10 mouse cellular contexts compared by ENCODE assay signal in the genomic region with DNA sequence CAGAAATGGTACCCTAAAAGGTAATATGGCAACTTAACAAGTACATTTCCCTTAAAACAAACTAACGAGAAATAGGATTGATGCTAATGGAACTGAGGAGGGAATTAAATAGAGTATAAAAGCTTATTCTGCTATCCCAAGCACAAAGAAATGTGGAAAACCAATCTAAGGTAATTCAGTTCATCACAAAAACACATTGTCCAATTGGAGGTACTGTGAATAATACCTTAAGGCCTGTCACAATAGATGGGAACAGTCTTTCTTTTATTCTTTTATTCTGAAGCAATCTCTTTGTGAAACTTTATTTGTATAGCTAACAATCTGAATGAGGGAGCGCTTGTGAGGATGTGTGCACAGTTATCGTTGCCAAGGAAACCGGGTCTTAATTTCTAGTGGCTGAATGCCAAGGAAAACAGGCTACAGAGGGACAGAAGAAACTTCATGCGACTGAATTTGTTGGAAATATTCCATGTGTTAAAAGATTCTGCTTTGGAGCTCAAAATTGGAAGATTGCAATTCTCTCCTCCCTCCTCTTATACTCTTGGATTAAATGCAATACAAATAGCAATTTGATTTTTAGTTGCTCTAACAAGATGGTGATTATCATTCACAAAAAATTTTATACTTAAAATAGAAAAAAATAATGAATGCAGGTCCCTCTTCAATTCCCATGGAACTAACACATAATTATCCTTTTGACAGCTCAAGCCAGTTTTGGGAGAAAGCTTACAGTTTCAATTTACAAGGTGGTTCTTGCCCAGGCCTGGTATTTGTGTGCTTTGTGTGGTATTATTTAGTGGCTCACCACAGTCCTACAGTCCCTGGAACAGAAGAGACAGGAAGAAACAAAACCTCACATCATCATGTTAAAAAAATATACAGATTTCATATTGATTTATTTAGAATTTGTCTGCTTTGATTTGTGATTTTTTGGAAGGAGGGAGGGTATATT.
A peak's percentile ranks its signal among the peaks of the same experiment; 100 is the strongest.
DNase-seq lines count a peak whose midpoint lies in the region; ATAC-seq and TF ChIP-seq lines count a peak whose summit lies in the region.
"Had no signal": no experiment of that assay in that cellular context is flagged by ENCODE, and none has a peak within 500 bp of the region (broad histone marks: within the 10 kb centered on the region; RNA-seq: fewer than 3 reads in every experiment).

No protein-coding gene starts in this region.

- TF ChIP-seq EP300 in stomach, postnatal 0 days (optimal IDR thresholded peaks at IDR 0.05) = no peak

- peak; percentile 49 for DNase-seq in retina, postnatal 1 day
- DNase-seq in retina, embryonic 14.5 days (ENCODE audit: low spot score) = no peak
- DNase-seq in forebrain, embryonic 14.5 days (ENCODE audit: low spot score) = peak; percentile 97
- DNase-seq in layer of hippocampus, postnatal 36 days = peak; percentile 10 to 11
- DNase-seq in stomach, postnatal 0 days (ENCODE audit: low spot score) = peak; percentile 14
- no peak for DNase-seq in cerebellum, adult 11 months
- DNase-seq in heart, postnatal 25 days (ENCODE audit: low spot score) = no peak
- DNase-seq: gastrocnemius, postnatal 14 days; right cerebral cortex, postnatal 4 days had no signal

- peak; percentile 96 for ATAC-seq in forebrain, embryonic 14.5 days
- ATAC-seq in stomach, postnatal 0 days (ENCODE audit: low FRiP score, low TSS enrichment) = no peak
- no peak for ATAC-seq in kidney, embryonic 16.5 days (ENCODE audit: low FRiP score, low TSS enrichment)

- TF ChIP-seq CTCF in stomach, postnatal 0 days (IDR thresholded peaks at IDR 0.05; ENCODE audit: low read depth) = no peak

- intact Hi-C loops in heart, postnatal 25 days (cut with DNase I) = no loop called here

- H3K4me2 ChIP-seq in forebrain, embryonic 14.5 days (ENCODE audit: low read length) = no peak overlapping the region
- no peak overlapping the region for H3K4me2 ChIP-seq in stomach, postnatal 0 days (replicated peaks; ENCODE audit: low read depth)
- H3K4me2 ChIP-seq in kidney, embryonic 16.5 days (replicated peaks; ENCODE audit: low read depth, low read length) = no peak overlapping the region

- no peaks in the 10 kb centered on the region for H3K9me3 ChIP-seq in forebrain, embryonic 14.5 days (replicated peaks; ENCODE audit: control insufficient read depth, low read length)
- H3K9me3 ChIP-seq in stomach, postnatal 0 days (ENCODE audit: control insufficient read depth, low read length) = no peaks in the 10 kb centered on the region
- no peaks in the 10 kb centered on the region for H3K9me3 ChIP-seq in kidney, embryonic 16.5 days (ENCODE audit: low read length)

- peaks cover 13% of the 10 kb centered on the region for H3K4me1 ChIP-seq in forebrain, embryonic 14.5 days (ENCODE audit: control insufficient read depth, insufficient read depth, low read length)
- no peaks in the 10 kb centered on the region for H3K4me1 ChIP-seq in stomach, postnatal 0 days (replicated peaks; ENCODE audit: control insufficient read depth, insufficient read depth)
- H3K4me1 ChIP-seq in kidney, embryonic 16.5 days (ENCODE audit: insufficient read depth, low read length) = no peaks in the 10 kb centered on the region

- no peak overlapping the region for H3K9ac ChIP-seq in forebrain, embryonic 14.5 days (ENCODE audit: low read length)
- no peak overlapping the region for H3K9ac ChIP-seq in stomach, postnatal 0 days (ENCODE audit: low read length)
- H3K9ac ChIP-seq in kidney, embryonic 16.5 days (replicated peaks; ENCODE audit: low read length) = no peak overlapping the region

- H3K4me3 ChIP-seq in forebrain, embryonic 14.5 days (ENCODE audit: low read depth, low read length) = no peak overlapping the region
- H3K4me3 ChIP-seq in stomach, postnatal 0 days (ENCODE audit: low read depth, low read length) = no peak overlapping the region
- no peak overlapping the region for H3K4me3 ChIP-seq in kidney, embryonic 16.5 days (ENCODE audit: low read length)

- no peaks in the 10 kb centered on the region for H3K36me3 ChIP-seq in forebrain, embryonic 14.5 days (ENCODE audit: control insufficient read depth, insufficient read depth, low read length)
- H3K36me3 ChIP-seq in stomach, postnatal 0 days (ENCODE audit: control insufficient read depth, insufficient read depth, low read length) = no peaks in the 10 kb centered on the region
- no peaks in the 10 kb centered on the region for H3K36me3 ChIP-seq in kidney, embryonic 16.5 days (ENCODE audit: insufficient read depth, low read length)

- H3K27ac ChIP-seq in forebrain, embryonic 14.5 days (ENCODE audit: low read depth, low read length) = peak overlapping the region; percentile 66
- no peak overlapping the region for H3K27ac ChIP-seq in stomach, postnatal 0 days (replicated peaks)
- H3K27ac ChIP-seq in kidney, embryonic 16.5 days (ENCODE audit: low read length) = no peak overlapping the region

- 2% methylated on average over 5 of the region's 5 CpGs for WGBS in forebrain, embryonic 14.5 days
- WGBS in stomach, postnatal 0 days = 32% methylated on average over 5 of the region's 5 CpGs
- 64% methylated on average over 5 of the region's 5 CpGs for WGBS in kidney, embryonic 16.5 days

- no peaks in the 10 kb centered on the region for H3K27me3 ChIP-seq in forebrain, embryonic 14.5 days (replicated peaks; ENCODE audit: control insufficient read depth, insufficient read depth, low read length)
- H3K27me3 ChIP-seq in stomach, postnatal 0 days (ENCODE audit: control insufficient read depth, insufficient read depth, low read length) = no peaks in the 10 kb centered on the region
- H3K27me3 ChIP-seq in kidney, embryonic 16.5 days (ENCODE audit: insufficient read depth, low read length) = no peaks in the 10 kb centered on the region

Comparison
In these comparisons a context has a peak if more than half of its experiments do, and no peak if none do; other contexts are left out.
1. DNase-seq: peak in retina, postnatal 1 day (single experiment), forebrain, embryonic 14.5 days (single experiment), layer of hippocampus, postnatal 36 days (2 of 2) and stomach, postnatal 0 days (single experiment); none in retina, embryonic 14.5 days (single experiment), cerebellum, adult 11 months (single experiment) and heart, postnatal 25 days (single experiment).